Mouse (Mus musculus) bone marrow, adult 2 months (tissue): Measurements from ENCODE around the gene Plxnd1.

ENCODE experiments used
- CTCF ChIP-seq: fragments of 200-500 bp; IDR thresholded peaks from 2 replicates; pipeline ENCODE4 v1.5.1; 2011; ENCODE audit warnings: low read length, control low read depth; ENCODE audit not compliant: control insufficient read depth, insufficient read depth
- POLR2A ChIP-seq: fragments of 200-500 bp; IDR thresholded peaks from 2 replicates; pipeline ENCODE4 v1.6.1; 2011; ENCODE audit warnings: low read depth, mild to moderate bottlenecking, control low read depth, low read length, borderline replicate concordance; ENCODE audit not compliant: control insufficient read depth

- TF ChIP-seq POLR2A, result no peak
- no peak for TF ChIP-seq CTCF
Observed at GRCm38 (mm10) chr6:115972083-115972764, 22.6 kb downstream of the Plxnd1 start.
